Mouse (Mus musculus): ENCODE data around the gene D930048N14Rik. TPM values are rescaled to one million over a fixed set of nuclear protein-coding genes. Genes with fewer than 3 reads are reported as not detected.

D930048N14Rik gene
- polyA plus RNA-seq, 1 experiment = 5.3 TPM

DNA sequence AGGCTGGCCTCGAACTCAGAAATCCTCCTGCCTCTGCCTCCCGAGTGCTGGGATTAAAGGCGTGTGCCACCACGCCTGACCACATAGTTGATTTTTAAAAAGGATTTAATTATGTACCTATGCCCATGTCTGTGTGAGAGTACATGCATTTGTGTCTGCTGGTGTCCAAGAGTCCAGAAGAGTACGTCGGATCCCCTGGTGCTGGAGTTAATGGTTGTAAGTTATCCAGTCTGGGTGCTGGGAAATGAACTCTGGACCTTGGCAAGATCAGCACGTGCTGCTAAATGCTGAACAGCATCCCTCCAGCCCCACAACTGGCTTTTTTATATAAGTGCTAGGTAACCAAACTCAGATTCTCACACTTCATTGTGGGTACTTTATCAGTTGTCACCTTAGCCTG, 20.1 kb downstream of the D930048N14Rik start:
- no peaks in the 10 kb centered on the region for H3K4me1 ChIP-seq (ENCODE audit: control insufficient read depth, insufficient read depth, low read length)
- H3K27me3 ChIP-seq (ENCODE audit: control insufficient read depth, insufficient read depth, low read length) = no peaks in the 10 kb centered on the region
- no peak overlapping the region for H3K4me3 ChIP-seq (ENCODE audit: control insufficient read depth, low read depth, low read length)
- H3K27ac ChIP-seq (ENCODE audit: control insufficient read depth, insufficient read depth, low read depth, low read length) = no peak overlapping the region
- TF ChIP-seq POLR2A (IDR thresholded peaks at IDR 0.05; ENCODE audit: control insufficient read depth, low read depth, low read length) = no peak
- no peak for TF ChIP-seq CTCF (IDR thresholded peaks at IDR 0.05; ENCODE audit: control insufficient read depth, insufficient read depth, insufficient replicate concordance, low read depth, low read length)
- no peaks in the 10 kb centered on the region for H3K36me3 ChIP-seq (ENCODE audit: control insufficient read depth, insufficient read depth, low read length)

DNA sequence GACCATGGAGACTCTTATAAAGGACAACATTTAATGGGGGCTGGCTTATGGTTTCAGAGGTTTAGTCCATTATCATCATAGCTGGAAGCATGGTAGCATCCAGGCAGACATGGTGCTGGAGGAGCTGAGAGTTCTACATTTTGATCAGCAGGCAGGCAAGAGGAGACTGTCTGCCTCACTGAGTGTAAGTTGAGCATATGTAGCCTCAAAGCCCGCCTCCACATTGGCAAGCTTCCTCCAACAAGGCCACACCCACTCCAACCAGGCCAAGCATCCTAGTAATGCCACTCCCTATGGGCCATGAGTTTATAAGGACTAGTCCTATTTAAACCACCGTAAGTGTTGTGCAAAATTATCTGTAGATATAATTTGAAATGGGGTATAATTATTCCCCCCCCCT, 20.6 kb downstream of the D930048N14Rik start:
- Histone ChIP-seq H3K4me3 (ENCODE audit: control insufficient read depth, low read depth, low read length) (no peak overlapping the region), H3K27ac (ENCODE audit: control insufficient read depth, insufficient read depth, low read depth, low read length) (no peak overlapping the region), H3K36me3 (ENCODE audit: control insufficient read depth, insufficient read depth, low read length) (no peaks in the 10 kb centered on the region), H3K4me1 (ENCODE audit: control insufficient read depth, insufficient read depth, low read length) (no peaks in the 10 kb centered on the region), H3K27me3 (ENCODE audit: control insufficient read depth, insufficient read depth, low read length) (no peaks in the 10 kb centered on the region)
- TF ChIP-seq POLR2A (IDR thresholded peaks at IDR 0.05; ENCODE audit: control insufficient read depth, low read depth, low read length) = no peak
- no peak for TF ChIP-seq CTCF (IDR thresholded peaks at IDR 0.05; ENCODE audit: control insufficient read depth, insufficient read depth, insufficient replicate concordance, low read depth, low read length)

DNA sequence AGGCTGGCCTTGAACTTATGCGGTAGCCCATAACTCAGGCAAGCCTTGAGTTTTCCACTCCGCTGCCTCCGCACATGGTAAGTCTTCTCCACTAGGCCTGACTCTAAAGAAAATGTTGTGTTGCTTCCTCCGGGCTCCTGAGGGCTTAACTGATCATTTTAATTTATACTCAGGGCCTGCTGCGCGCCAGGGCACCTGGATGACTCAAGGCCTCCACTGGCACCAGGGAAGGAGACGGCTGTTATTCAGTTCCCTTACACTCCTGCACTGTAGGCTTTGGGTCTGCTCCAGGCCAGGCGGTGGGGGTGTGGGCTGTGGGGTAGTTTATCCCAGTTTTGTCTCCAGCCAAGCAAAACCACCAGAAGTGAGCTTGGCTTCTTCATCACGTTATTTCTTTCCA, 22.5 kb downstream of the D930048N14Rik start:
- Histone ChIP-seq H3K36me3 (ENCODE audit: control insufficient read depth, insufficient read depth, low read length) (no peaks in the 10 kb centered on the region), H3K27me3 (ENCODE audit: control insufficient read depth, insufficient read depth, low read length) (no peaks in the 10 kb centered on the region), H3K27ac (ENCODE audit: control insufficient read depth, insufficient read depth, low read depth, low read length) (no peak overlapping the region), H3K4me3 (ENCODE audit: control insufficient read depth, low read depth, low read length) (no peak overlapping the region), H3K4me1 (ENCODE audit: control insufficient read depth, insufficient read depth, low read length) (no peaks in the 10 kb centered on the region)
- TF ChIP-seq CTCF (IDR thresholded peaks at IDR 0.05; ENCODE audit: control insufficient read depth, insufficient read depth, insufficient replicate concordance, low read depth, low read length) (no peak), POLR2A (IDR thresholded peaks at IDR 0.05; ENCODE audit: control insufficient read depth, low read depth, low read length) (no peak)

GRCm38 (mm10) chr11:51675386-51675785, 24.6 kb downstream of the D930048N14Rik start:
- Histone ChIP-seq H3K27ac (ENCODE audit: control insufficient read depth, insufficient read depth, low read depth, low read length) (no peak overlapping the region), H3K4me1 (ENCODE audit: control insufficient read depth, insufficient read depth, low read length) (no peaks in the 10 kb centered on the region), H3K4me3 (ENCODE audit: control insufficient read depth, low read depth, low read length) (no peak overlapping the region), H3K27me3 (ENCODE audit: control insufficient read depth, insufficient read depth, low read length) (no peaks in the 10 kb centered on the region), H3K36me3 (ENCODE audit: control insufficient read depth, insufficient read depth, low read length) (no peaks in the 10 kb centered on the region)
- no peak for TF ChIP-seq CTCF (IDR thresholded peaks at IDR 0.05; ENCODE audit: control insufficient read depth, insufficient read depth, insufficient replicate concordance, low read depth, low read length)
- no peak for TF ChIP-seq POLR2A (IDR thresholded peaks at IDR 0.05; ENCODE audit: control insufficient read depth, low read depth, low read length)

DNA sequence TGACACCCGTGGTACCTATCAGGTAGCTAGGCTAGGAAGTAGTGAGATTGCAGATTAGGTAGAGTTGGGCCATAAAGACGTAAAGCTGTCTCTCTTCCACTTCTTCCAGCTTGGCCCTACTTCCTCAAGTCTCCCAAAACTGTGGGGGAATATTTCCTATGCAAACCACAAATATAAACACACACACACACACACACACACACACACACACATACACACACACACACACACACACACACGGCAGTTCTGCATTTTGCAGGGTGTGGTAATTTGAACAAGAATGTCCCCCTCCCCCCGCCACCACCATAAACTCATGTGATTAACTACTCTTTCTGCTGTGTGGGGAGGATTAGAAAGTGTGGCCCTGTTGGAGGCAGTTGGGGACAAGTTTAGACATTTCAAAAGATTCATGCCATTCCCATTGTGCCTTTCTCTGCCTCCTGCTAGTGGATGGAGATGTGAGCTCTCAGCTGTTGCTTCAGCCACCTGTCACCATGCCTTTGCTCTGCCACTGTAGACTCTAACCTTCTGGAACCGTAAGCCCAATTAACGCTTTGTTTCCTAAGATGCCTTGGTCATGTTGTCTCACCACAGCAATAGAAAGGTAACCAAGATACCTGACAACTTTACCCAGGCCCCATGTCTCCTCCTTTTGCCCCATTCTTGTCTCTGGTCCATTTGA, 27.1 kb downstream of the D930048N14Rik start:
- no peaks in the 10 kb centered on the region for H3K27me3 ChIP-seq (ENCODE audit: control insufficient read depth, insufficient read depth, low read length)
- no peak overlapping the region for H3K4me3 ChIP-seq (ENCODE audit: control insufficient read depth, low read depth, low read length)
- TF ChIP-seq POLR2A (IDR thresholded peaks at IDR 0.05; ENCODE audit: control insufficient read depth, low read depth, low read length) = no peak
- TF ChIP-seq CTCF (IDR thresholded peaks at IDR 0.05; ENCODE audit: control insufficient read depth, insufficient read depth, insufficient replicate concordance, low read depth, low read length) = no peak
- no peaks in the 10 kb centered on the region for H3K36me3 ChIP-seq (ENCODE audit: control insufficient read depth, insufficient read depth, low read length)
- peaks cover 4% of the 10 kb centered on the region for H3K4me1 ChIP-seq (ENCODE audit: control insufficient read depth, insufficient read depth, low read length)
- H3K27ac ChIP-seq (ENCODE audit: control insufficient read depth, insufficient read depth, low read depth, low read length) = no peak overlapping the region

GRCm38 (mm10) chr11:51679466-51679865, 28.7 kb downstream of the D930048N14Rik start:
- Histone ChIP-seq H3K27me3 (ENCODE audit: control insufficient read depth, insufficient read depth, low read length) (no peaks in the 10 kb centered on the region), H3K4me3 (ENCODE audit: control insufficient read depth, low read depth, low read length) (no peak overlapping the region), H3K27ac (ENCODE audit: control insufficient read depth, insufficient read depth, low read depth, low read length) (no peak overlapping the region), H3K36me3 (ENCODE audit: control insufficient read depth, insufficient read depth, low read length) (no peaks in the 10 kb centered on the region), H3K4me1 (ENCODE audit: control insufficient read depth, insufficient read depth, low read length) (peaks cover 4% of the 10 kb centered on the region)
- TF ChIP-seq POLR2A (IDR thresholded peaks at IDR 0.05; ENCODE audit: control insufficient read depth, low read depth, low read length) (no peak), CTCF (IDR thresholded peaks at IDR 0.05; ENCODE audit: control insufficient read depth, insufficient read depth, insufficient replicate concordance, low read depth, low read length) (no peak)

DNA sequence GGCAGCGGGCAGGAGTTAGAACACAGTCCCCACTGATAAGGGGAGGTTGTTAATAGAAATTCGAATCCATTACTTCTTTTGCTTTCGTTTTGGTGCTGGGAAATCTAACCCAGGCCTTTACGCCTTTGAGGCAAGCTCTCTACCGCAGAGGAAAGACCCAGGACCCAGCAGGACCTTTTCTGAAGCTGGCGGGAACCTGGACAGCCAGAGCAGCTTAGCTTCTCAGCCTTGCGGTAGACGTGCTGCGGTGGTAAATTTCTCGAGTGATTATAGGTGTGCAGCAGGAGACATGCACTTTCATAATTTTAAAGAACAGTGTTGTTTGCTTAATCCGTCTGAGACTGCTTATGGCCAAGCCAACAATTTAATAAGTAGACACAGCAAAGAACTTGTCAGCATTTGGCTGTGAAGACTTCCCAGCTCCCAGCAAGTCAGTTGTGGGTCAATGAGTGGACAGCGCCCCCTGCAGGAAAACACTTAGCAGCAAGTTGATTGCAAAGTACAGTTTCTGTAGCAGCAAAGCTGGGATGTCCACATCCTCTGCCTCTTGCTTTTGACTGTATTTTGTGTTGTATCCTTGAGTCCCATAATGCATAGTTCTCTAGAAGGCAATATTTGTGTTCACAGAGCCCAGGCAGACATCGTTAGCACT, 30.7 kb downstream of the D930048N14Rik start:
- Histone ChIP-seq H3K36me3 (ENCODE audit: control insufficient read depth, insufficient read depth, low read length) (no peaks in the 10 kb centered on the region), H3K27ac (ENCODE audit: control insufficient read depth, insufficient read depth, low read depth, low read length) (no peak overlapping the region), H3K4me3 (ENCODE audit: control insufficient read depth, low read depth, low read length) (no peak overlapping the region; the same call in 1 of the 2 replicates), H3K4me1 (ENCODE audit: control insufficient read depth, insufficient read depth, low read length) (peaks cover 4% of the 10 kb centered on the region), H3K27me3 (ENCODE audit: control insufficient read depth, insufficient read depth, low read length) (no peaks in the 10 kb centered on the region)
- TF ChIP-seq CTCF (IDR thresholded peaks at IDR 0.05; ENCODE audit: control insufficient read depth, insufficient read depth, insufficient replicate concordance, low read depth, low read length) = peak; percentile 85; the same call in 1 of the 2 replicates
- TF ChIP-seq POLR2A (IDR thresholded peaks at IDR 0.05; ENCODE audit: control insufficient read depth, low read depth, low read length) = no peak
